Mouse (Mus musculus): ENCODE measurements around the gene Scn2a.

DNA sequence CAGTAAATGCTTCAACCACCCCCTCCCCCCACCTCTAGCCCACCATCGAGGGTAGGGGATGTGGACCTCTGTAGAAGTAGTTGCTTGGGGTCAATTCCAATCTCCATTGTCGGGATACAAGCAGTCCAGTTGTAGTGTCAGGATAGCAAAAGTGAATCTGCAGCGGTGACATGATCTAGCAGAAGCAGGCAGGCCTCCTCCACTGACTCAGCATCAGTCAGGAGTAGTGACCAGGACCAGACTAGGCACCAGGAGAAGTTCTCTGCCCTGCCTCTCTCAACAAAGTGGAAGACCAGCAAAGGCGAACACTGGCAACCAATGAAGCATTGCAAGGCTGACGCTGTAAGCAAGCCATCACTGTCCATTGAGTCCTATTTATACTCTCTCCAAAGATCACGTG lies 186.0 kb downstream of the Scn2a start:
- TF ChIP-seq CTCF (IDR thresholded peaks at IDR 0.05; ENCODE audit: borderline replicate concordance, insufficient read depth, low read length) = no peak
- TF ChIP-seq POLR2A (IDR thresholded peaks at IDR 0.05; ENCODE audit: low read depth, low read length) = no peak
